Mouse (Mus musculus) liver, adult 2 months (tissue): ENCODE results near the gene Hoxa7. TPM values are rescaled to one million over a fixed set of nuclear protein-coding genes. Genes with fewer than 3 reads are reported as not detected.
A peak's percentile ranks its signal among the peaks of the same experiment; 100 is the strongest.

Experiments used
- DNase-seq: peaks from one replicate; pipeline ENCODE4 v3.0.0-alpha.2; 2011; ENCODE audit warnings: low read depth, low spot score; ENCODE audit errors: extremely low read depth
- H3K27ac ChIP-seq: fragments of 200-500 bp; replicated peaks from 2 replicates; pipeline ENCODE4 v1.5.1; 2012; ENCODE audit warnings: low read depth, mild to moderate bottlenecking, control low read depth, inconsistent platforms, low read length; ENCODE audit not compliant: insufficient read depth
- H3K27me3 ChIP-seq: fragments of 200-500 bp; 2 replicates; pipeline ENCODE4 v1.6.1; 2012; ENCODE audit warnings: mild to moderate bottlenecking, moderate library complexity, low read length, inconsistent platforms; ENCODE audit not compliant: control insufficient read depth, insufficient read depth
- H3K36me3 ChIP-seq: fragments of 200-500 bp; 2 replicates; pipeline ENCODE4 v1.6.1; 2012; ENCODE audit warnings: low read length, inconsistent platforms; ENCODE audit not compliant: control insufficient read depth, insufficient read depth
- H3K4me1 ChIP-seq: fragments of 200-500 bp; 2 replicates; pipeline ENCODE4 v1.6.1; 2011; ENCODE audit warnings: low read length; ENCODE audit not compliant: control insufficient read depth, insufficient read depth
- H3K4me3 ChIP-seq: fragments of 200-500 bp; 2 replicates; pipeline ENCODE4 v1.5.1; 2011; ENCODE audit warnings: low read depth, mild to moderate bottlenecking, control low read depth, low read length, moderate library complexity; ENCODE audit not compliant: insufficient read depth
- H3K79me2 ChIP-seq: fragments of 200-500 bp; 2 replicates; pipeline ENCODE4 v1.6.1; 2012; ENCODE audit warnings: inconsistent platforms, mild to moderate bottlenecking, low read length, moderate library complexity; ENCODE audit not compliant: control insufficient read depth, insufficient read depth
- H3K9ac ChIP-seq: fragments of 200-500 bp; 2 replicates; pipeline ENCODE4 v1.6.1; 2012; ENCODE audit warnings: low read depth, mild to moderate bottlenecking, control low read depth, inconsistent platforms, low read length
- CTCF ChIP-seq: fragments of 200-500 bp; IDR thresholded peaks from 2 replicates; pipeline ENCODE4 v1.5.1; 2011; ENCODE audit warnings: low read depth, low read length, control low read depth
- POLR2A ChIP-seq: fragments of 200-500 bp; IDR thresholded peaks from 2 replicates; pipeline ENCODE4 v1.6.1; 2011; ENCODE audit warnings: low read length, control low read depth; ENCODE audit not compliant: insufficient read depth; ENCODE audit errors: extremely low read depth
- WGBS: fragments of 180-500 bp; shearing (Covaris S2); methylation state at CpG from one replicate; pipeline ENCODE4 v1.1.7; 2018; 5-methylcytosine and 5-hydroxymethylcytosine counted together
- polyA plus RNA-seq: library from polyadenylated mRNA; depleted of rRNA; stranded (reverse); fragments of >200 nt; gene quantifications from 2 replicates; pipeline ENCODE4 v1.2.3, GENCODE M21; 2012
- total RNA-seq: library from RNA; depleted of rRNA; stranded (reverse); fragments of >200 nt; gene quantifications from 2 replicates; pipeline ENCODE4 v1.2.3, GENCODE M21; 2014

Hoxa7 gene
- total and polyA plus RNA-seq, 2 experiments: 0.04 TPM; not detected in 1

- H3K4me1 ChIP-seq: no peaks in the 10 kb centered on the region
- H3K36me3 ChIP-seq: no peaks in the 10 kb centered on the region
- peak within 1 kb of the TSS; percentile 43 for H3K9ac ChIP-seq
- no peak for TF ChIP-seq CTCF
- no peak for TF ChIP-seq POLR2A
- peak within 1 kb of the TSS; percentile 45 for H3K4me3 ChIP-seq
- WGBS: 9% methylated on average over 36 of the region's 36 CpGs
- no peak for DNase-seq
- H3K27ac ChIP-seq: peak within 1 kb of the TSS; percentile 53
- peaks cover 8% of the 10 kb centered on the region; the same call in 1 of the 2 replicates for H3K27me3 ChIP-seq
- no peaks in the 10 kb centered on the region for H3K79me2 ChIP-seq
Measured at GRCm38 (mm10) chr6:52177061-52177735, 44.5 kb downstream of the Hoxa7 start, which contains the start of gene 5730596B20Rik. Gene 5730596B20Rik, plus strand, starts transcription at chr6:52177498.

- 11% methylated on average over 6 of the region's 6 CpGs for WGBS
- no peaks in the 10 kb centered on the region for H3K36me3 ChIP-seq
- no peak for DNase-seq
- peak overlapping the region; percentile 31 for H3K9ac ChIP-seq
- TF ChIP-seq POLR2A: no peak
- TF ChIP-seq CTCF: no peak
- H3K4me3 ChIP-seq: peak overlapping the region; percentile 45
- H3K79me2 ChIP-seq: no peaks in the 10 kb centered on the region
- peak overlapping the region; percentile 53 for H3K27ac ChIP-seq
- H3K4me1 ChIP-seq: no peaks in the 10 kb centered on the region
- peaks cover 8% of the 10 kb centered on the region; the same call in 1 of the 2 replicates for H3K27me3 ChIP-seq
Measured at GRCm38 (mm10) chr6:52176391-52176790, 45.3 kb downstream of the Hoxa7 start.

GRCm38 (mm10) chr6:52175864-52176263 lies 45.8 kb downstream of the Hoxa7 start:
- 6% methylated on average over 25 of the region's 35 CpGs for WGBS
- no peaks in the 10 kb centered on the region for H3K4me1 ChIP-seq
- H3K79me2 ChIP-seq: no peaks in the 10 kb centered on the region
- peaks cover 8% of the 10 kb centered on the region; the same call in 1 of the 2 replicates for H3K27me3 ChIP-seq
- no peak for DNase-seq
- H3K36me3 ChIP-seq: no peaks in the 10 kb centered on the region
- H3K9ac ChIP-seq: no peak overlapping the region; the same call in 1 of the 2 replicates
- H3K27ac ChIP-seq: peak overlapping the region; percentile 53
- TF ChIP-seq CTCF: no peak
- H3K4me3 ChIP-seq: peak overlapping the region; percentile 45

- H3K79me2 ChIP-seq: no peaks in the 10 kb centered on the region
- H3K36me3 ChIP-seq: no peaks in the 10 kb centered on the region
- TF ChIP-seq CTCF: no peak
- TF ChIP-seq POLR2A: no peak
- no peak for DNase-seq
- H3K27me3 ChIP-seq: peaks cover 8% of the 10 kb centered on the region; the same call in 1 of the 2 replicates
- H3K4me3 ChIP-seq: peak overlapping the region; percentile 49
- H3K27ac ChIP-seq: peak overlapping the region; percentile 34; the same call in 1 of the 2 replicates
- peak overlapping the region; percentile 67 for H3K9ac ChIP-seq
- 4% methylated on average over 41 of the region's 41 CpGs for WGBS
- H3K4me1 ChIP-seq: no peaks in the 10 kb centered on the region
Measured at GRCm38 (mm10) chr6:52174968-52175751, 46.5 kb downstream of the Hoxa7 start.

GRCm38 (mm10) chr6:52173648-52174047 lies 48.0 kb downstream of the Hoxa7 start:
- 19% methylated on average over 4 of the region's 4 CpGs for WGBS
- no peak overlapping the region for H3K4me3 ChIP-seq
- no peak overlapping the region for H3K27ac ChIP-seq
- H3K79me2 ChIP-seq: no peaks in the 10 kb centered on the region
- H3K9ac ChIP-seq: no peak overlapping the region
- no peaks in the 10 kb centered on the region for H3K36me3 ChIP-seq
- TF ChIP-seq POLR2A: no peak
- no peak for TF ChIP-seq CTCF
- DNase-seq: no peak
- peaks cover 8% of the 10 kb centered on the region; the same call in 1 of the 2 replicates for H3K27me3 ChIP-seq
- H3K4me1 ChIP-seq: no peaks in the 10 kb centered on the region
